Mouse (Mus musculus): ENCODE results near the gene Cygb.
A peak's percentile ranks its signal among the peaks of the same experiment; 100 is the strongest.

The Cygb gene

DNA sequence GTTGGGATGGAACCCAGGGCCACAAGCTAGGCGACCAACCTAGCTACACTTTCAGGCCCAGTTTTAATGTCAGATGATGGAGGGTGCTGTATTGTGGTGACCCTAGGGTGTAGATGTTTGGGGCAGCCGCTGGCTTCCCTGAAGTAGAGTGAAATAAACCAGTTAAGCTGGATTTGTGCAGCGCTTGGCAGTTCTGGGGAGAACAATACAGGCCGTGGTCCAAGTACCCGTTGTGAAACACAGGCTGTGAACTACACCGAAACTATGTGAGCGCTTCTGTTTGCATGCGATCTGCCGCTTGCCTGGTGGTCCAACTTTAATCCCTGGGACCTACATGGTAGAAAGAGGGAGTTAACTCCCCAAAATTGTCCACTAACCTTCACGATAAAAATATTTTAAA is 21.2 kb downstream of the Cygb start:
- no peak for DNase-seq

DNA sequence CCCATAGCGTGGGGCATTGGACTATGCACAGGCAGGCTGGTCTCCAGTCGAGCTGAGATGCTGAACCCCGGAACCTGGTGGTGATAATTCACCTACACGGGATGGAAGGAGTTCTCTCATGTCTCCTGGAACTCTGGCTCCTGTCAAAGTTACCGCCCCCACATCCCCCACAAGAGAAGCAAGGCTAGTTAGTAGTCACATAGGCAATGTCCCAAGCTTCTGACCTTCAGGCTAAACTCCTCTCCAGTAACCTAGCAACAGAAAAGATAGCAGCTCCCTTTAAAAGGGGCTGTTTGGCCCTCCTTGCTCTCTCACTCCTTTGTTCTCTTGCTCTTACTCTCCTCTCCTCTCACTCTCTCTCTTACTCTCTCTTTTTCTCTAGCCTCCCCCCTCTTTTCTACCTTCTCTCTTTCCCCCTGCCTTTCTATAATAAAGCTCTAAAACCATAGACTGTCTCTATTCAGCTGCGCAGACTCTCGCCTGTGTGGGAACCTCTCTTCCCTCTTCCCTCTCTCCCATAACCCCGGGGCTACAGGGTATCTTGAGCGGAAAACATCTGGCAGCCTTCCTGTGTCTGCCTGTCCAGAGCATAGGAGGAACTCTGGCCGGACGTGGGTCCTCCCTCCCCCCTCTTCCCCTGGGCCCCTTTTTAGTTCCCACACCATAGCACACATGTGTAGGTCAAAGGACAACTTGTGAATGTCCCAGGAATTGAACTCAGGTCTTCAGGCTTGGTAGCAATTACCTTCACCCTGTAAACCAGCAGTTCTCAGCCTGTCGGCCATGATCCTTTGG is 23.7 kb downstream of the Cygb start:
- no peak for DNase-seq

DNA sequence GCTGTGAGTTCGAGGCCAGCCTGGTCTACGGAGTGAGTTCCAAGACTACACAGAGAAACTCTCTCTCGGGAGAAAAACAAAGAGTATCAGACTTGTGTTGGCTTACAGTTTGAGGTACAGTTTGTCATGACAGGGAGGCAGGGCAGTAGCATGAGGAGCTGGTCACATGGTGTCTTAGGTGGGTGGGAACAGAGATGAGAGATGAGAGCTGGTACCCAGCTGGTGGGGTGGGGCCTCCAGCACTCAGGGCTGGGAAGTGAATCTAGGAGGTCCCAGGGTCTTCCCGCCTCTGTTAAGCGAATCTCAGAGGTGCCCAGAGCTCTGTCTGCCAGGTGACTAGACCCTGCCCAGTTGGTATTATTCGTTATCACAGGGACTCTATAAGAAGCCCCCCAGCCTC is 24.6 kb downstream of the Cygb start:
- no peak for DNase-seq

DNA sequence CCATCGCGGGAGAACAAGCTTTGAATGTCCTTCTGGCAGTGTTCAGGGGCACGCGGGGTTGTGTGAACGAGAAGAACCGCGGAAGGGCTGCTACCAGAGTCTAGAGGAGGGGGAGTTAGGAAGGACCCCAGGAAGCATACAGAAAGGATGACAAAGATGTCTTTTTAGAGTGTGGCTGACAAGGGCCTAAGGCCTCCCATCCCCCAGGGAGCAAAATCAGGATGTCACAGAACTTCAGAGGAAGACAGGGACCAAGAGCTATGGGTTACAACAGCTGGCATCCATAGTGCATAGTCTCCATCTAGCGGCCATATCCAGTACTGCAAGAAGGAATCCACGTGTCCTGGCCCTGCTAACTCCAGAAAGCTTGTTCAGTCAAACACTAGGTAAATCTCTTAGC is 25.4 kb downstream of the Cygb start:
- peak; percentile 76 to 92 for DNase-seq

DNA sequence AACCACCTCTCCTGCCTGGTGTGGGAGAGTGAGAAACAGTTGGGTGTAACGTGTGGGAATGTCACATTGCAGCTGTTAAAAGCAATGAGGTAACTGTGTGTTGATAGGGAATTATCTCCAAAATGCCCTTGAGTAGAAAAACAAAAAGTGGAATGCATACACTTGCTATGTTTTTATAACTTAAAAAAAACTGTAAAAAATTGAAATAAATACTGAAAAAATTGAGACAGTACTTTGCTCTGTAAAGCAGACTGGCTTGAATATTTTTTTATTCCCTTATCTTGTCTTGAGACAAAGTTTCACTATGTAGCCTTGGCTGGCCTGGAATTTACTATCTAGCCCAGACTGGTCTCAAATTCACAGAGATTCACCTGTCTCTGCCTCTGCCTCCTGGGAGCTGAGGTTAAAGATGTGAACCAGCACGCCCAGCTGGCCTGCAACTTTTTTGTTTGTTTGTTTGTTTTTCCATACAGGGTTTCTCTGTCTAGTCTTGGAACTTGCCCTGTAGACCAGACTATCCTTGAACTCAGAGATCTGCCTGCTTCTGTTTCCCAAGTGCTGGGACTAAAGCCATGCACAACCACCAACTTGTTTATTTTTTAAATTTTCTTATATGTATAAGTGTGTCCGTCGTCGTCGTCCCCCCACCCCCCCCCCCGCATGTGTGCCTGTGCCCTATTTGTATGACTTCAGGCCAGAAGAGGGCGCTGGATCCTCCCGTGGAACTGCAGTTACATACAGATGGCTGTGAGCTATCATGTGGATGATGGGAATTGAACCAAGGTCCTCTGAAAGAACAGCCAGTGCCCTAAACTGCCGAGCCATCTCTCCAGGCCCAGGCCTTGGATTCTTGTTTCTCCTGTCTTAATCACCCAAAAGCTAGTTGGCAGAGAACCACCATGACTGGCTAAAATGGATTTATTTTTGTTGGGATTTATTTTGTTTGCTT is 26.8 kb downstream of the Cygb start:
- DNase-seq: peak in 1 of 2 experiments; percentile 54

DNA sequence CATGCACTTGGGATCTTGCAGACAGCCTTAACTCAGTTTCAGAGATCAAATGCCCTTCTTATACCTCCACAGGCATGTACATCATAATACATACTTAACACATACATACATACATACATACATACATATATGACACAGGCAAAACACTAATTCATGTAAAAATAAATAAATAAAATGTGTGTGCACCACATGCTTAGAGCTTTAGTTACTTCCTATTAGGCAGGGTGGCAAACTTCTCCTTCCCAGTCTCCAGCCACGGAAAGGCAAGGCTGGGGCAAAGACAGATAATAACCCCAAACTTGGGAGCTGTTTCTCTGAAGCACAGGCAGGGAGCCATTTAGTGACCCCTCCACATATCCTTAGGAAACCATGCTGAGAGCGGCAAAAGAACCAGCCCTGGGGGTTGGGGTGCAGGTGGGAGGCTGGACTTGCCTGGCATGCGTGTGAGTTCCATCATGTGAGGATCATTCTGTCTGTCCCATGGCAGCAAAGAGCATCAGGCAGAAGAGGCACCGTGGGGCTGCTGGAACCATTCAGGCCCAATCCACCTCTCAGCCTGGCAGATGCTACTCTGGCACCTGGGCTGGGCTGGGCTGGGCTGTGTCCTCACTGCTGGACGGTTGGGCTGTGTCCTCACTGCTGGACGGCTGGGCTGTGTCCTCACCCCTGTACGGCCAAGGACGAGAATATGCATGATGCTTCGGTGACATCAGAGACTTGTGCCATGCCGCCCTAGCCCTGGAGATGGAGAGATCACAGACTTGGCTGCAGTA is 27.6 kb downstream of the Cygb start, which contains the start of gene Rhbdf2:
Gene Rhbdf2, minus strand, starts transcription at position 721 of the 773 bp plus-strand sequence.
- DNase-seq: no peak

DNA sequence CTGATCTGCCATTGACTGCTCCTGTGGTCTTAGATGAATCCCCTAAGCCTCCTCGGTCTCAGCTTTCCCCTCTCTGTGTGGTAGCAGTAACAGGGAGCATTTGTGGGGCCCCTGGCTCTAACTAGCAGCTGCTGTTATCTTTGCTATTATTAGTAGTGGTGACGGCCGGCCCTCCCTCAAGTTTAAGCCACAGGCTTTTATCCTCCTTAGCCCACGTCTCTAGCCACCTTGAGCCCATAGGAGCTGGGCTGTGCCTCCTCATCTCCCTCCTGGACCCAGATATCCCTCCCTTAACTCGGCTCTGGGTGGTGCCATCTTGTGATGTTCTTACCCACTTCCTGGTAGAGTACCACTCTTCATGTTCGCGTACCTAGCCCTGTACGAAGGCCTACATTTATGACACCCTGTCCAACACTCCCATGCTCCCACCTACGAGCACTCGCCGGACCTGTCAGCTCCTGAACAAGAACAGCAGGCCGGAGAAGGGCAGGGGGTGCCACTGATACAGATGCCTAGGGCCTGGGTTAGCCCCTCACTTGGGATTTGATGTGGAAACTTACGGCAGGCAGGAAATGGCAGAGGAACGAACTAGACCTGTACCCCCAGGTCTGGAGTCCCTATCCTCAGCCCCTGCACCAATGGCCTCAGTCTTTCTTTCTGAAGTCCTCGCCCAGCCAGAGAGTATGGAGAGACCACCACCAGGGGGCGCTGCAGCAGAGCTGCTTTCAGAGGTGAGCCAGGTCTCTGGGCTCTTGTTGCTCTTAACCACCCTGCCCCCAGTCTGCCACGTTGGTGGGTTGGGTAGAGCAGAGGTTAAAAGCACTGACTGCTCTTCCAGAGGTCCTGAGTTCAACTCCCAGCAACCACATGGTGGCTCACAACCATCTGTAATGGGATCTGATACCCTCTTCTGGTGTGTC is 28.8 kb downstream of the Cygb start:
- DNase-seq: peak in 1 of 2 experiments; percentile 54

DNA sequence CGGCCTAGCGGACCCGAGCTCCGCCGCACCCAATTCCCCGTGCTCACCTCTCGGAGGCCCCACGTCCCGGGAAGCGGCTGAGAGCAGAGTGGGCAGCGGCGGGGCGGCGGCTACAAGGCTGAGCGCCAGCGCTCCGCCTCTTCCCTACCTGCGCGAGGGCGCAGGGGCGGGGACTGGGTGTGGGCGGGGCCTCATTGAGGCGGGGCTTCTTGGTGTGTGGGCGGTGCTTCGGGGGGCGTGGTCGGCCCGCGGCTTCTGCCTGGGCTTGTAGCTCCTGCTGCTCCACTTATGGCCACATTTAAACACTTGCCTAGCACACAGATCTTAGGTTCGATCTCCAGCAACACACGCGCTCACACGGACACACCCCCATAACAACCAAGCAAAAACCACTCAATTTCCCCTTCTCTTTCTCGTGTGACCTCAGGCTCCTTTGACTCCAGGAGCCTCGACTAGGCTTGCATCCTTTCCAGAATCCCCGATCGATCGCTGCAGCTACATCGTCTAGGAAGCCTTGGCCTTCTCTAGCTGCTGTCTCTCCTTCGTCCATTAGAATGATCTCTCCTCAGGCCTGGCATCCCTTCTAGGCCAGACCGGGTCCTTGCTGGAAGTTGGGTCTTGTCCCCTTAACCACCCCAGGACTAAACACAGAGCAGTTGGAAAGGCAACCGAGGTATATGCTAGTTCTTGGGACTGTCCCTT is 29.8 kb downstream of the Cygb start:
- peak; percentile 85 to 93 for DNase-seq

DNA sequence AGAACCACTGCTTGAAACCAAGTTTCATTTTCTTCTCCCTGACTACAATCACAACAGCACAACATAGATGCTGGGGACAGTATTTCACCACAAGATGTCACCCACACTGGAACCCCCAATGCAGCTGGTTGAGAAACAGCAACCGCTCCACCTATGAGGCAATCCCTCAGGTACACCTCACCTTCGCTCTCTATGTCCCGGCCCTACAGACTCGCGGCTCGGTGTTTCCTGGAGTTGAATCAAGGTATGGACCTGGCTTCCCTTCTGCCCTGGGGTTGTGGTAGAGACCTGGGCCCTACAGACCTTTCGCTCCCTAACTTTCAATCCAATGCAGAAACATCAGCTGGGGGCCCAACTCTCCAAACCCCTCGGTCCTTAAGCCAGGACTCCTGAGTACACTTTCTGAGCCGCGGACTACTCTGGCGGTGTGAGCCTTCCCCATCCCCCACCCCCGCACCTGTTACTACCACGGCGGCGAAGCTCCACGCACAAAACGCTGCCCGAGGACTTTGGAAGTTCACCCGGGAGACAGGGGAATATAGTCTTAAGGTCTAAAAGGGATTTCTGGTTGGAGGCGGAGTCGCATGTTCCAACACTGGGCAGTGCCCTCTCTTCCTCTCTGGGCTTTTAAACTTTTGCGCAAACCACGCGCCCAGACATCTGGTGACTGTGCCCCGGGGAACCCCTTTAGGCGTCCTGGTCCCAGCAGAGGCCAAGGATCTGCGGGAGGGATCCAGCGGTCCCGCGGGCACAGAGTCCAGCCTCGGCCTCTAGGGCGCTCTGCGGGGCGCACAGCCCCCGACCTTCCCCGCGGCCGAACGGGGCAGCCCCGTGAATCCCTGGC is 30.6 kb downstream of the Cygb start:
- DNase-seq: peak in 1 of 2 experiments; percentile 45

DNA sequence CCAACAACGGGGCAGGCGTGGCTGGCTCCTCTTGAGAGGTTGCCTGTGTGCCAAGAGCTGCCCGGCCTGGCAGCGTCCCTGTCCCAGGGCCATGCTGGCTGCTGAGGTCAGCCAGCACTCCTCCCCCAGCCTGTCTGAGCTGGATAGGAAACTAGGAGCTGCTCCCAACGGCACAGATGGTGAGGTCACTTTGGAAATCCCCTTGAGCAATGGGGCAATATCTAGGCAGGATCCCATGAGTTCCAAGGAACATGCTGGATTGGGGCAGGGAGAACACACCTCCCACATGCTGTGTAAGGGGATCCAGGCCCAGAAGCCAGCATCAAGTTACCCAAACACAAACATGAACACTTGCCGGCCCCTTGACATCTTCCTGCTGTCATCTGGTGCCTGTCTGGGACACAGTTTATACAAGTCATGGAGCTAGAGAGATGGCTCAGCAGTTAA is 32.8 kb downstream of the Cygb start:
- peak; percentile 82 for DNase-seq

DNA sequence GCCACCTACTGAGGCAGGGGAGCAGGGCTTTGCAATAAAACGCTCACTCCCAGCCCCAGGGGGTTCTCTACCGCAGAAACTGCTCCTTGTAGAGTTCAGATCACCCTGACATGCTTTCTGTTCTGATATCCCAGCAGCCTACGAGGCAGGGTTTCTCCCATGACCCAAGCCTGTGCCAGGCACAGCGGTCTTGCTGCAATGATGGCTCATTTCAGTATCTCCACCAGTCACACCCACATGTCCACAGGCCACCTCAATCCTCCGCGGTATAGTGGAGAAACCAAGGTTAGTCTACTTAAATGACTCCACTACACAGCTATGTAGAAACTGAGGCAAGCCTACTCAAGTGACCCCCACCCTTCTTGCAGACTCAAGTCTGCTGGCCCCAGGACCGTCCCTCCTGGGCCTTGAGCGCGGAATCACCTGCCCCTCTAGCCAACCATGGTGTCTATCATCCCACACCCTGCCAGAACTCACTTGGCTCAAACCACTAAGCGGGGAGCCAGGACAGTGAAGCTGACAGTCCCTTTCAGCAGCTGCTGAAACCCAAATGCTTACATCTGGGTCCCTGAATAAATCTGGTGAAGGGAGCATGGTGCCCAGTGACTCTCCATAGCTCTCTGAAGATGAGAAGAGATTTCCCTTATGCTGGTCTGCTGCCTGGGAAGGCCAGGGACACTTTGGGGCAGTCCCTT is 33.4 kb downstream of the Cygb start:
- no peak for DNase-seq

DNA sequence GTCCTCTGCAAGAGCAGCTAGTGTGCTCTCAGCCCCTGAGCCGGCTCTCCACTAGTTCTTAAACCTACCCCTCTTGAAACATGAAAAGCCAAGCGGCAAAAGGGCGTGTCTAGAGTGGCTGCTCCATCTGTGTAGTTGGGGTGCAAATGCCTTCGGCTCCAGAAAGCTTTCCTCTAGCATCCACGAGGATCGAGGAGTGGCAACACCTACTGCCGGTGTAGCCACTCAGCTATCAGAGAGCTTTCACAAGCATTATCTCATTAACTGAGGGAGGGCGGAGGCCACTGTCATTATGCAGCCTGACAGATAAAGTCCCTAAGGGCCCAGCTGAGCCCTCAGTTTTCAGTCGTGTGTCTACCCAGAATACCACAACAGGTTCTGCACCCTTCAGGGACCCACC is 34.0 kb downstream of the Cygb start:
- DNase-seq: no peak

DNA sequence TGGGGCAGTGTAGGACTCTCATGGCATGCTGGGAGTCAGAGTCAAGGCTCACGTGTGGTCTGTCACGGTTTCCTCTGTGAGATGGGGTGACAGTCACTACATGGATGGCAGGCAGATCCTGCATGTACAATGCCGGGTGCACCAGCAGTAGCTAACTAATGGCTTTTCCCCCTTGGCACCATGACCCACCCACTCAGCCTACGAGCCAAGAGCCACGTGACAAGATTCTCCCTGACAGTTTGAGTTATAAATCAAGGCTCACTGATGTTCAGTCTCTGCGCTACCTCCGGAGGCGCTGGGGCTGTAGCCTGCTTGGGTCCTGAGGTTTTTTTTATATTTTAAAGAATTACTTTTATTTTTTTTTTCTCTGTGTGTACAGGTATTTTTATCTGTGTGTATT is 34.6 kb downstream of the Cygb start:
- no peak for DNase-seq

DNA sequence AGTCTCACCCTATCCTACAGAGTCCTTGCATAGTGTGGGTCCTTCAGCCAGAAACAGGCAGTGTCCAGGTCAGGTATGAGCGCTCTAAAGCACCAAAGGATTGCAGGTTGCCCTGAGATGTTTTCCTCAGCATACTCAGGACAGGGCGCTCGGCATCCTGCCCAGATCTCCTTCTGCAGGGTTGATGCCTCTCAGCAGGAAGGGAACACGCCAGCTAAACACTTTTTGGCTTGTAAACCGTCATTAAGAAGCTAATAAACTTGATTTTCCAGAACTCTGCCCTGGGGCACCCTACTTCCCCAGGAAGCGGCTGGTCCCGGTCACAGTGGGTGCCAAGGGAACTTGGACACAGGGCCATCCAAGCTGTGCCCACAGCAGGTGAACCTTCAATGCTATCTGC is 35.0 kb downstream of the Cygb start:
- peak; percentile 74 to 80 for DNase-seq

DNA sequence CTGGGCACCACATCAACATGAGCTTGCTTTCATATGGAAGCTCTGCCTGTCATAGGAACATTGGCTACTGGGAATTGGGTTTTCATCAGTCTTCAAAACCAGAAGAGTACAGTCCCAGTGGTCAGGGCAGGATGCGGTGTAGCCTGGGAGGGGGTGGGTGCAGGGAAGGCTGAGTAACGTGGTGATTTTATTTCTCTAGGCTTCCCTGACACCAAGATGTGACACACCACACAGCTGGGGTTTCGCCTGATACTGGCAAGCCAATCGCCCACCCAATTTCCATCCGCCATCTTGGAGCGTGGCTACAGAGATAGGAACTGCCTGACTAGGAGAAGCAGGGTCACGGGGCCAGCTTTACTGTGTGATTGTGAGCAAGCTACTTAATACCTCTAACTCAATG is 35.4 kb downstream of the Cygb start:
- no peak for DNase-seq

DNA sequence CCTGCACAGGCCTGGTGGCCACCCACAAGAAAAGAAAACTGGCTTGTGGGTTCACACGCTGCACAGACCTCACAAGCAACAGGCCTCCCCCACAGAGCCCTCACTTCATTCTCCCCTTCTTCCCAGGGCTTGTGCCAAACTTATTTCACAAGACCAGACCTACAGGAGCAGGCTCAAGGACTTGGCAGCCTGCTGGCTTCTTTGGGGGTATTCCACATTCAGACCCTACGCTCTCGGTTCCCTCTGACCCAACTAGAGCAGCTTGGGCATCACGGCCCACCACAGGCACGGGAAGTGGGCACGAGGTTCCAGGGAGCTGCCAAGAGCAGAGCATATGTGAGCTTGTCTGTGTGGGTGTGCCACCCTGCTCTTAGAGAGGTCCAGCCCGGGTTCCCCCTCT is 36.5 kb downstream of the Cygb start:
- no peak for DNase-seq

DNA sequence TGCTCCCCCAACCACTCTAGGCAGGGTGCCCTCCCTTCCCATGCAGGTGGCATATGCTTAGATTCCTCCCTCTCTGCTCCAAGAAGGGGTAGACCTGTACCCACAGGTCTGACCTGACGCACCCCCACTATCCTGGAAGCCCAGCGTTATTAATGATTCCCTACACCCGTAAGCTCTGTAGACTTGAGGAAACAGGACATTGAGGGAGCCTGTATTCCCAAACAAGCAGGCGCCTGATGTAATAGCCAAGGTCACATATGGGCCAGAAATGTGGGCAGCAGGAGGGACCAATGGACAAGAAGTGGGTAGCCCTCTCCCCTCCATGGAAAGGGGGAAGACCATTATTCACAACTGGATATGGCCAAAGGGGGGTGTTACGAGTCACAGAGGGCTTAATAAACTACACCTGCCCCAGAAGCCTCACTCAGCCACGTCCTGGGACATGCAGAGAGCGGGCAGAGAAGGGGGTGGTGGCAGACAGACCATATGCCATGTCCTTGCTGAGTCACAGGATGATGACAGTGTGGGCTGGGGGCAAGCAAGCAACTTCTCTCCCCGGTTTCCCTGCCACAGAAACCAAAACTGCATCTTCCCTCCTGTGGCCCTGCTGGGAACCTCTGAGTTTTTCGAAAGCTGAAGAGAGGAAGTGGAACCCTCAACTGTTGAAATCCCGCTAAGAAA is 37.5 kb downstream of the Cygb start:
- DNase-seq: no peak

DNA sequence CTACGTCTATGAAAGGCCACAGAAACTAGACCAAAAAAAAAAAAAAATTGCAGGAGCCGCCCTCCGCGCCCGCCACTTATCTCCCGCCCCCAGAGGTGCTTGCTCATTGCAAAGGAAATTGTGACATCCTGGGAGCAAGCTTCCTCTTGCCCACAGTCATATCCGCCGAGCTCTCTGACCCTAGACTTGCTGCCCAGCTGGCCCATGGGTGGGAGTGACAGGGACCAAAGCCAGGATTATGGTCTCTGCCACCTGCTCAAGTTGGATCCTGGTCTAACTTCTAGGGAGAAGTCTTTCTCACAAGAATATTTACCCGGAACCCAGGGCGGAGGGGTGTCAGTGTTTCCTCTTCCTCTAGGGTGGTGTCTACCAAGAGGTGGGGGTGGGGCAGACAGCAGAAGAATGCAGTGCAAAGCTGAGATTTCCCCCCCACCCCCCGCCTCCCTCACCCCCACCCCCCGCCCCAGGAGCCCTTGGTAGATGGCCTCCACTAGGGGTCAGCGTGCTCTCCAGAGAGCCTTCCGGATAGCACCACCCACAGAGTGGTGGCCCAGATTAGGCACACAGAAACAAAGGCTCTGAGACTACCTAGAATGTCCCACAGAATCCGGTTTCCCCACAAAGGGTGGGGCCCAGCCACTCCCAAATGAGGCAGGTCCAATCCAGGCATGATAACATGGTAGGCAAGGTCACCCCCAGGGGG is 38.2 kb downstream of the Cygb start:
- DNase-seq: peak; percentile 45 to 55

Measured in kidney, adult 8-10 months (tissue).